Mouse (Mus musculus) cerebellum, adult 2 months (tissue): Measurements from ENCODE around the gene Fbxo44.

Experiments
- CTCF ChIP-seq: fragments of 200-500 bp; IDR thresholded peaks from 2 replicates; pipeline ENCODE4 v1.5.1; 2011; ENCODE audit warnings: low read depth, mild to moderate bottlenecking, control low read depth, low read length, moderate library complexity, borderline replicate concordance; ENCODE audit not compliant: insufficient read depth
- POLR2A ChIP-seq: fragments of 200-500 bp; IDR thresholded peaks from 2 replicates; pipeline ENCODE4 v1.6.1; 2011; ENCODE audit warnings: low read length, control low read depth, borderline replicate concordance; ENCODE audit not compliant: insufficient read depth

DNA sequence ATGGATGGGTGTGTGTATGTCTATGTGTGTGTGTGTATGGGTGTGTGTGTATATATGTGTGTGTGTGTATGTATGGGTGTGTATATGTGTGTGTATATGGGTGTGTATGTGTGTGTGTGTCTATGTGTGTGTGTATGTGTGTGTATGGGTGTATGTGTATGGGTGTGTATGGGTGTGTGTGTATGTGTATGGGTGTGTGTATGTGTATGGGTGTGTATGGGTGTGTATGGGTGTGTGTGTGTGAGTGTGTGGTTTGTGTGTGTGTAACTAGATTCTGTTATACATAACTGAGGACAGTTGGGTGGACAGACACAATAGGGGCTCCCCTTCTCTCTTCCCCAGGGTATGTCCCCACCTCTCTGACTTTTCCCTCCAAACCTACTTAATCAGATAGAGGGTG, 34.1 kb upstream of the Fbxo44 start:
- no peak for TF ChIP-seq CTCF
- TF ChIP-seq POLR2A = no peak
